Mouse (Mus musculus) layer of hippocampus, postnatal 14 days (tissue): ENCODE data around the gene Tpbgl. TPM values are rescaled to one million over a fixed set of nuclear protein-coding genes. Genes with fewer than 3 reads are reported as not detected.

Experiments
- DNase-seq, 2 experiments: peaks; one replicate each; pipeline ENCODE4 v3.0.0; 2021 to 2022; ENCODE audit warnings: low spot score in 2 of 2, mixed read lengths in 1 of 2
- total RNA-seq, 2 experiments: library from RNA; stranded (reverse); gene quantifications; 2 replicates each; pipeline ENCODE4 v1.2.3; 2021

The Tpbgl gene
- total RNA-seq, 2 experiments from 2014 or later: 4.7 to 5.2 TPM

GRCm38 (mm10) chr7:99644701-99645100 is 17.8 kb upstream of the Tpbgl start:
- DNase-seq: no peak

GRCm38 (mm10) chr7:99642078-99642477 is 15.2 kb upstream of the Tpbgl start:
- DNase-seq: no peak

GRCm38 (mm10) chr7:99641245-99641644 is 14.3 kb upstream of the Tpbgl start:
- DNase-seq: no peak

GRCm38 (mm10) chr7:99633966-99634665 is 7.2 kb upstream of the Tpbgl start:
- DNase-seq: no peak

GRCm38 (mm10) chr7:99632286-99632685 is 5.4 kb upstream of the Tpbgl start:
- DNase-seq: no peak

GRCm38 (mm10) chr7:99627366-99627765 is 463 bp upstream of the Tpbgl start:
- no peak for DNase-seq

GRCm38 (mm10) chr7:99625722-99626375 is 1.1 kb downstream of the Tpbgl start:
- DNase-seq: peak; percentile 86 to 89

- peak in 1 of 2 experiments; percentile 54 for DNase-seq
Observed at GRCm38 (mm10) chr7:99618860-99619259, 8.0 kb downstream of the Tpbgl start.

GRCm38 (mm10) chr7:99618264-99618663 is 8.6 kb downstream of the Tpbgl start:
- DNase-seq: no peak

- no peak for DNase-seq
Observed at GRCm38 (mm10) chr7:99607632-99608031, 19.3 kb downstream of the Tpbgl start.

- no peak for DNase-seq
Observed at GRCm38 (mm10) chr7:99606766-99607165, 20.1 kb downstream of the Tpbgl start.

GRCm38 (mm10) chr7:99606303-99606702 is 20.6 kb downstream of the Tpbgl start:
- DNase-seq: no peak

GRCm38 (mm10) chr7:99605058-99605457 is 21.8 kb downstream of the Tpbgl start:
- DNase-seq: no peak

GRCm38 (mm10) chr7:99603875-99604662 is 22.8 kb downstream of the Tpbgl start:
- peak in 1 of 2 experiments; percentile 39 for DNase-seq

GRCm38 (mm10) chr7:99598722-99599121 is 28.2 kb downstream of the Tpbgl start:
- DNase-seq: no peak

GRCm38 (mm10) chr7:99593868-99594803 is 32.8 kb downstream of the Tpbgl start:
- DNase-seq: no peak

GRCm38 (mm10) chr7:99592669-99593068 is 34.2 kb downstream of the Tpbgl start:
- no peak for DNase-seq

GRCm38 (mm10) chr7:99590646-99591045 is 36.3 kb downstream of the Tpbgl start:
- no peak for DNase-seq

GRCm38 (mm10) chr7:99590064-99590463 is 36.8 kb downstream of the Tpbgl start:
- DNase-seq: peak; percentile 74 to 78

GRCm38 (mm10) chr7:99585976-99586375 is 40.9 kb downstream of the Tpbgl start:
- DNase-seq: no peak

- DNase-seq: no peak
Observed at GRCm38 (mm10) chr7:99583625-99584024, 43.3 kb downstream of the Tpbgl start.
